Mouse (Mus musculus) spleen, adult 2 months (tissue): ENCODE measurements around the gene Arid1b. TPM values are rescaled to one million over a fixed set of nuclear protein-coding genes. Genes with fewer than 3 reads are reported as not detected.
A peak's percentile ranks its signal among the peaks of the same experiment; 100 is the strongest.

Source experiments
- DNase-seq, 2 experiments: peaks; one replicate each; pipeline versions ENCODE4 v3.0.0 to v3.0.0-alpha.2; 2012 to 2021; ENCODE audit warnings: low spot score in 2 of 2, low read depth in 1 of 2
- H3K27ac ChIP-seq: fragments of 200-500 bp; 2 replicates; pipeline ENCODE4 v1.5.1; 2012; ENCODE audit warnings: low read length, inconsistent platforms; ENCODE audit not compliant: insufficient read depth
- H3K27me3 ChIP-seq: fragments of 200-500 bp; 2 replicates; pipeline ENCODE4 v1.6.1; 2012; ENCODE audit warnings: mild to moderate bottlenecking, moderate library complexity, low read length, inconsistent platforms; ENCODE audit not compliant: control insufficient read depth, insufficient read depth
- H3K36me3 ChIP-seq: fragments of 200-500 bp; 2 replicates; pipeline ENCODE4 v1.6.1; 2012; ENCODE audit warnings: mild to moderate bottlenecking, low read length, inconsistent platforms; ENCODE audit not compliant: control insufficient read depth, insufficient read depth
- H3K4me1 ChIP-seq: fragments of 200-500 bp; 2 replicates; pipeline ENCODE4 v1.6.1; 2011; ENCODE audit warnings: inconsistent platforms; ENCODE audit not compliant: control insufficient read depth, insufficient read depth, insufficient read length
- H3K4me3 ChIP-seq: fragments of 200-500 bp; 2 replicates; pipeline ENCODE4 v1.5.1; 2011; ENCODE audit warnings: mild to moderate bottlenecking, inconsistent platforms; ENCODE audit not compliant: insufficient read depth, insufficient read length; ENCODE audit errors: extremely low read depth
- CTCF ChIP-seq: fragments of 200-500 bp; IDR thresholded peaks from 2 replicates; pipeline ENCODE4 v1.5.1; 2011; ENCODE audit warnings: mild to moderate bottlenecking, inconsistent platforms; ENCODE audit not compliant: insufficient read depth, insufficient read length, insufficient replicate concordance; ENCODE audit errors: extremely low read depth
- POLR2A ChIP-seq: fragments of 200-500 bp; IDR thresholded peaks from 2 replicates; pipeline ENCODE4 v1.6.1; 2011; ENCODE audit warnings: low read depth, low read length, inconsistent platforms
- WGBS: fragments of 180-500 bp; shearing (Covaris S2); methylation state at CpG from one replicate; pipeline ENCODE4 v1.1.7; 2018; 5-methylcytosine and 5-hydroxymethylcytosine counted together
- polyA plus RNA-seq: library from polyadenylated mRNA; depleted of rRNA; stranded (reverse); fragments of >200 nt; gene quantifications from 2 replicates; pipeline ENCODE4 v1.2.3, GENCODE M21; 2012

Gene Arid1b
- polyA plus RNA-seq, 1 experiment, result 53.5 TPM

- H3K27ac ChIP-seq, result no peak overlapping the region; the same call in 1 of the 2 replicates
- H3K27me3 ChIP-seq, result no peaks in the 10 kb centered on the region
- DNase-seq, result peak; percentile 71 to 79
- H3K4me3 ChIP-seq, result no peak overlapping the region
- H3K36me3 ChIP-seq, result no peaks in the 10 kb centered on the region
- TF ChIP-seq POLR2A (no peak), CTCF (peak; percentile 33; the same call in 1 of the 2 replicates)
- peaks cover 19% of the 10 kb centered on the region; the same call in 1 of the 2 replicates for H3K4me1 ChIP-seq
- WGBS, result 7% methylated on average over 5 of the region's 5 CpGs
Measured at GRCm38 (mm10) chr17:5195397-5195796, 201.3 kb downstream of the Arid1b start.

DNA sequence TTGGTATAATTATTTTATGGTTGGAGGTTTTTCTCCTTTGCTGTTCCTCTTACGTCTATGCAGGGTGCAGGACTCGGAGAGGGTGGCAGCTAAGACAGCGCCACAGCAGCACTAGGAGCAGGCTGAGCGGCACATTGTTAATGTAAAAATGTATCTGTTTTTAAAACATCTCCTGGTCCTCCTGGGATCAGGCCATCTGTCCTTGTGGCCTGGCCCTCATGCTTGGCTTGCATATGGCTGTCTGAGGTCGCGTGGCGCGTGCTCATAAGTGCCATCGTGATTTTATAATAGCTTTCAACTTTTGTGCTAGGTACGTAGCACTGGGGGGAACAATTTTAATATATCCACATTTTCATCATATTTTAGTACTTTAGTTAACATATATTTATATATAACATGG is 201.9 kb downstream of the Arid1b start:
- no peak for DNase-seq

DNA sequence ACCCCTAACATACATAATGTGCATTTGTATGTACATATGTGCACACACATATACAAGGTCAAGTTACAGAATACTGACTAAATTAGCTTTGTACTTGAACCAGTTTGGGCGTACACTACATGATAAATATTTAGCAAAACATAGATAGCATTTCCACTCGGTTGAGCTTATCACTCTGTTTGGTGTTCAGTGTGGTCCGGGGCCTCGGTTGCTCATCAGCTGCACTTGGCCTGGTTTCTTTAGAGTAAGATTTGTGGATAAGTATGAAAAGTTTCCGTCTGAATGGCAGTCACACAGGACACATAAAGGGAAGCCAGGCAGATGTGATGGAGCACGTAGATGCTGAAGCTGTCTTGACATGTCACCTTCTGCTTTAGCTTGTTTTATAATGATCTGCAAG is 202.4 kb downstream of the Arid1b start:
- Histone ChIP-seq H3K27ac (no peak overlapping the region), H3K36me3 (no peaks in the 10 kb centered on the region), H3K27me3 (no peaks in the 10 kb centered on the region), H3K4me3 (no peak overlapping the region), H3K4me1 (peaks cover 17% of the 10 kb centered on the region; the same call in 1 of the 2 replicates)
- no peak for DNase-seq
- no peak for TF ChIP-seq POLR2A
- no peak for TF ChIP-seq CTCF
- WGBS, result 45% methylated on average over 6 of the region's 6 CpGs

More for the DNA sequence above, 201.9 kb downstream of the Arid1b start:
- TF ChIP-seq CTCF (no peak), POLR2A (no peak)
- Histone ChIP-seq H3K4me1 (peaks cover 17% of the 10 kb centered on the region; the same call in 1 of the 2 replicates), H3K4me3 (peak overlapping the region; percentile 37; the same call in 1 of the 2 replicates), H3K36me3 (no peaks in the 10 kb centered on the region), H3K27ac (peak overlapping the region; percentile 91), H3K27me3 (no peaks in the 10 kb centered on the region)
- 28% methylated on average over 10 of the region's 10 CpGs for WGBS

DNA sequence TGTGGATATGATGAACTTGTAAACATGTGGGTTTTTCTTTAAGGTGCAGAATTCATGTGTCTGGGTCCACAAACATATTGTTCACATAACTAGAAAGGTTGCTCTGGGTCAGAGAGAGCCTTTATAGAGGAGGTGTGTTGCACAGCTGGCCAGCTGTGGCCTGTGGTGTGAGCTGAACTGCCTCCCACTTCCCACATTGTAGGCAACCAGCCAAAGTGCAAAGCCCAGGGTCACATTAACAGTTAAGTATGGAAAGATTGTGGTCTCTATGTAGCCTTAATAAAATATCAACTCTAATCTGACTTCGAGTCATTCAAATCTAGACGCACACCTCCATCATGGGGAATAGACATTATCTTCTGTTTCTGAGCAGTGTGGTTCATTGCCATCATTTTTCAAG is 203.0 kb downstream of the Arid1b start:
- Histone ChIP-seq H3K27me3 (no peaks in the 10 kb centered on the region), H3K4me3 (no peak overlapping the region), H3K27ac (no peak overlapping the region), H3K4me1 (peaks cover 17% of the 10 kb centered on the region; the same call in 1 of the 2 replicates), H3K36me3 (no peaks in the 10 kb centered on the region)
- DNase-seq, result no peak
- 71% methylated on average over 2 of the region's 2 CpGs for WGBS
- TF ChIP-seq POLR2A (no peak), CTCF (no peak)

GRCm38 (mm10) chr17:5197765-5198164 is 203.6 kb downstream of the Arid1b start:
- H3K4me1 ChIP-seq, result peaks cover 19% of the 10 kb centered on the region; the same call in 1 of the 2 replicates
- DNase-seq, result no peak
- no peaks in the 10 kb centered on the region for H3K27me3 ChIP-seq
- TF ChIP-seq CTCF (no peak), POLR2A (no peak)
- H3K4me3 ChIP-seq, result no peak overlapping the region
- 67% methylated on average over 3 of the region's 3 CpGs for WGBS
- no peak overlapping the region for H3K27ac ChIP-seq
- no peaks in the 10 kb centered on the region for H3K36me3 ChIP-seq

DNA sequence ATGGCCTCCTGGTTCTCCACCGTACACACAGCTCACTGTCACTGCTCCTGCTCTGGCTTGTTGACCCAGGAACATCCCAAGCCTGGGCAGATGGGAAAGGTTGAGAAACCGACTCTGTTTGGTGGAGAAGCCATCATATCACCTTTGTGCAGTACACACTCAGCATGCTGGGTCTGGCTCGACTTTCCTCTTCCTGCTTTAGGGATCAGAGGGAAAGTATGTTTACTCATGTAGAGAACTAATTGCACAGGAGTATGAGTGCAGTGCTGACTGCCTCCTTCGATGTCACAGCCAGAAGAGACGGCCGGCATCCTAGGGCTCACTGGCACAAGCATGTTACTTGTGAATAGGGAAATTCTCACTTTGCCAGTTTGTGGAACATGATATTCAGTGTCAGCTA is 204.1 kb downstream of the Arid1b start:
- no peaks in the 10 kb centered on the region for H3K27me3 ChIP-seq
- H3K27ac ChIP-seq, result no peak overlapping the region
- H3K4me3 ChIP-seq, result no peak overlapping the region
- no peak for TF ChIP-seq POLR2A
- no peak for TF ChIP-seq CTCF
- peaks cover 21% of the 10 kb centered on the region; the same call in 1 of the 2 replicates for H3K4me1 ChIP-seq
- H3K36me3 ChIP-seq, result no peaks in the 10 kb centered on the region
- no peak for DNase-seq
- WGBS, result 81% methylated on average over 6 of the region's 6 CpGs

DNA sequence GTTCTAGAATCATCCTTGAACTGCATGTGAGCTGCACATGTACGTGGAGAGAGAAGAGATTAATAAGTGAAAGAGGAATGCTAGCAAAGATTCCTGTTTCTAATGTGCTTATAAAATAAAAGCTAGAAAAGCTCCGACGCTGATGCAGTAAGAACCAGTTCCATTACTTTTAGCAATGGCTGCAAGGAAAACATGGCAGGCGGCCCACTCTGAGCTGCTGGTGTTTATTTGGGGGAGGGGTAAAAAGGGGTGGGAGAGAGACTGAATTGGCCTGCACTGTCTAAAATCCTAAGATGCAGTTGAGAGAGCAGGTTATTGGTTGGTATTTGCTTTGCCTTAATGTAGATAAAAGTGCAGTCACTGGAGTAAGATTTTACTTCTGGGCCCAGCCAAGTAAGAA is 204.7 kb downstream of the Arid1b start:
- Histone ChIP-seq H3K4me1 (peaks cover 19% of the 10 kb centered on the region; the same call in 1 of the 2 replicates), H3K27me3 (no peaks in the 10 kb centered on the region), H3K36me3 (peaks cover 2% of the 10 kb centered on the region; the same call in 1 of the 2 replicates), H3K4me3 (no peak overlapping the region), H3K27ac (no peak overlapping the region)
- no peak for TF ChIP-seq CTCF
- TF ChIP-seq POLR2A, result no peak
- 84% methylated on average over 4 of the region's 4 CpGs for WGBS
- DNase-seq, result no peak
